Mouse (Mus musculus): ENCODE results near the gene Crocc.

Crocc gene

DNA sequence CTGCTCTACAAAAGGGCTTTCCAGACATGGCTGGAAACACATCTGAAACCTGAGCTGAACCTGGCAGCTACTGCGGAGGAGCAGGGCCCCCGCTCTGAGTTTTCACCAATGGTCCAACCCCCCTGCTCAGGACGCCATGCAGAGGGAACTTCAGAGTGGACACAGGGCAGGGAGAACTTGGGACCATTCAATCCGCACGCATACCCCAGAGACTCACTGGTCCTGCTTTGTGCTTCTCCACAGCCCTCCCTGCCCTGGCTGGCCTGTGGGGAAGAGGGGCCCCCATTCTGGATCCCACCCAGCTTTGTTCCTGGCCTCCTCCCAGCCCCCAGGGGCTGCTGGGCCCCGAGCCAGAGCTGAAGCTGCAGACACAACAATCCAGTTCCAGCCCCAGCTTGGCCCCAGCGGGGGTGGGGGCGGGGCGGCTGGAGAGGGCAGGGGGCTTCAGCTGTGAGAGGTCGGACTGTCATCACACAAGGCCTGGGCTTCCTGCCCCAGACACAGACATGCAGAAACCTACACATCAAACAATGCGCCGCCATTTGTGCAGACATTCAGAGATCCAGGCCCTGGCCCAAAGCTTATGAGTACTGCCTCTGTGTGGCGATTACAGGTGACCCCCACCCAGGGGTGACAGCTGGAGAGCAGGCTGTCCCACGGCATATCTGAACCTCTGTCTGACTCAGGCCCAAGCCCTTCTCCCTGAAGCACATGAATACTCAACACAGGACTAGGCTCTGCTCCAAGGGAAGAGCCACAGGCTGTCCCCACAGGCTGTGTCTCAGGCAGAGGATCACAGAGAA, 39.3 kb downstream of the Crocc start:
- in situ Hi-C loops (cut with MboI, MseI), result no loop called here

DNA sequence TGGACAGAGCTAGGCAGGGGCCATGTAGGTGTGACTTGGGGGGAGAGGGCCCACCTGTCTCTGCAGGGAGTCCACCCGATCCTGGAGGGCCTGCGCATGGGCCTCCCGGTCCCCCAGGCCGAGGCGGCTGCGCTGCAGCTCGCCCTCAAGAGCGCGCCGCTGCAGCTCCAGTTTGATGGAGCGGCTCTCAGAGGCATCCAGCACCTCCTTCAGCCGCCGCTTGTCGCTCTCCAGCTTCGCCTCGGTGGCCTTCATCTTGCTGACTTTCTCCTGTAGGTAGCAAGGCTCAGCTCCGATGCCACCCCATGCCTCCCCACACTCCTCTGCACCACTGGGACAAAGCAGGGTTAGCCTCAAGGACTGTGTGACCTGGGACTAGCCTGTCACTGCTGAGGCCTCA, 40.1 kb downstream of the Crocc start:
- in situ Hi-C loops (cut with MboI, MseI), result no loop called here

DNA sequence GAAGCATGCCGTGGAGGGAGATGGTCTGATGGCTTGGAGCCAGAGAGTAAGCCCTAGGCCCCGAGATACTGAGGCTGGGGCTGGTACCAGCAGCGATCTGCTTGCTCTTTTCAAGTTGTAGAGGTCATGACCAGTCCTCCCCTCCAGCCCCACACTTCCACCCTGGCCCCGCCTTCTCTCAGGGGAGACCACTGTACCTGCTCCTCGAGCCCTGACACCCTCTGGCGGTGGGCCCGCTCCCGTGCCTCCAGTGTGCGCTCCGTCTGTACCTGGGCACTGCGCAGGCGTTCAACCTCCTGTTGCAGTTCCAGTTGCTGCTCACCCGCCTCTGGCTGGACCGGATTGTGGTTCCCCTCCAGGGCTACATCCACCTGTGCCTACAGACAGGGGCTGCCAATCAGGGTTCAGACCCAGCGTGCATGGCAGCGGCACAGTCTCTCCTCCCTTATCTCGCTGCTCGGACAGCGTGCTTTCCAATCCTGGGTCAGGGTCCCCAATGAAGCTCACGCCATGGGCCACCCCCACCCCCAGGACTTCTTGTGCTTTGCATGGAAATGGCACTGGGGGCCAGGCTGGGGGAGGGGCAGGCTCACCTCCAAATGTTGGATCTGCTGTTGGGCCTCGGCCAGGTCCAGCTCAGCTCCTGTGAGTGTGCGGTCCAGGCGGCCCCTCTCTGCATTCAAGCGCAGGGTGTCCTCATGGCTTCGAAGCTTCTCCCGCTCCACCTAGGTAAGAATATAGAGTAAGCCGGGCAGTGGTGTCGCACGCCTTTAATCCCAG, 42.5 kb downstream of the Crocc start:
- in situ Hi-C loops (cut with MboI, MseI), result no loop called here

DNA sequence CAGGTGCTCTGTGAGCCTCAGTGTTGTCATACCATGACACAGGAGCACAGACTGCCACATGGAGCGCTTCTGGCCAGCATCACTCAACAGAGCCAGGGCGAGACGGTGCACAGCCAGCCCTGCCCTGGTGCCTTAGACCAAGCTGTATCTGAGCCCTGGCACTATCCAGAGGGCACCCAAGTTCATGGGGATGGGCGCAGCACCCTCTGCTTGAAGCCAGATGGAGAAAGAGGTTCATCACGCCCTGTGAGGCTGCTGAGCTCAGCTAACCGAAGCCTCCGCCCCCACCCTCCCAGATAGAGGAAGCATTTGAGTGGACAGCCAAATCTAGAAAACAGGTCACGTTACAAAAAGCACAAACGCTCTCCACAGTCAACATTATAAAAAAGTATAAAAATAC, 44.0 kb downstream of the Crocc start:
- in situ Hi-C loops (cut with MboI, MseI), result no loop called here

DNA sequence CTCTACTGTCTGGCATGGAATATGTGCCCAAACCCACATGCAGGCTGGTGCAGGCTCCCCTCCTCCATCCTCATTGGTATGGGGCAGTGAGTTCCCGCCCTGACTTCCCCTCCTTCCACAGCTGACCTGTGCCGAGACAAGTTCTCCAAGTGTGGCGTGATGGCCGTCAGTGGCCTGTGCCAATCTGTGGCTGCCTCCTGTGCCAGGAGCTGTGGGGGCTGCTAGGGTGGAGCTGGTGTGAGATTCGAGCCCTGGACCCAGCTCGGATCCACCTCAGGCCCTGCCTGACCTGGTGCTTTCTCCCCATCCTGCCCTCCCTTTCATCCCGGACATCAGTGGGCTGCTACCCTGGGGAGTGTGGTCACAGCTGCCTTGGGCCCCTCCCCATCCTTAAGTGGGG, 45.0 kb downstream of the Crocc start:
- in situ Hi-C loops (cut with MboI, MseI), result no loop called here

DNA sequence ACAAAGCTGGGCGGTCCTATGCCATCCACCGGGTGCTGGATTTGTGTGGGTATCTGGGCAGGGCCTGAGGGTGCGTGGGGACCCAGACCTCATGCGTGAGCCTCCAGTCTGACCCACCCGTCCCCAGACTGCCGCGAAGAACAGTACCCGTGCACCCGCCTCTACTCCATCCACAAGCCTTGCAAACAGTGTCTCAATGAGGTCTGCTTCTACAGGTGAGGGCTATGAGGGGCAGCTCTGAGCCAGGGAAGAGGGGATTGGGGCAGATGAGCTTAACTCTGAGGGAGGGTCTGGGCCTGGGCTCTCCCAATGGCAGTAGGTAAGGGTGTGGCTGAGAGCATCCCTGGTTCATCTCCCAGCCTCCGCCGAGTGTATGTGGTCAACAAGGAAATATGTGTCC, 45.5 kb downstream of the Crocc start:
- in situ Hi-C loops (cut with MboI, MseI), result no loop called here

DNA sequence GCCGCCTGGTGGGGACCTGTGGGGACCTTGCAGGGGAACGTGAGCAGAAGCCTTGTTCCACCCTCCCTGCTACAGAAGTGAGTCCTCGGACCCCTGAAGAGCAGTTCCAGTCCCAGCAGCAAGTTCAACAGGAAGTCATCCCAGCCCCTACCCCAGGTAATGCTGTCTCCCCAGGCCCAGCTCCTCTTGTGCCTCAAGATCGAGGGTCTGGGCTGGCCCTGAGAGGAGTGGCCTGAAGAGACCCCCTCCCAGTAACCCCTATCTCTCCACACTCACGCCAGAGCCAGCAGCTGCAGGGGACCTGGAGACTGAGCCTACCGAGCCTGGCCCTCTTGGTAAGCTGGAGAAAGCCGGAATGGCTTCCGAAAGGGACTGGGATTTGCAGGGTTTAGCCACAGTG, 46.2 kb downstream of the Crocc start:
- in situ Hi-C loops (cut with MboI, MseI), result no loop called here

DNA sequence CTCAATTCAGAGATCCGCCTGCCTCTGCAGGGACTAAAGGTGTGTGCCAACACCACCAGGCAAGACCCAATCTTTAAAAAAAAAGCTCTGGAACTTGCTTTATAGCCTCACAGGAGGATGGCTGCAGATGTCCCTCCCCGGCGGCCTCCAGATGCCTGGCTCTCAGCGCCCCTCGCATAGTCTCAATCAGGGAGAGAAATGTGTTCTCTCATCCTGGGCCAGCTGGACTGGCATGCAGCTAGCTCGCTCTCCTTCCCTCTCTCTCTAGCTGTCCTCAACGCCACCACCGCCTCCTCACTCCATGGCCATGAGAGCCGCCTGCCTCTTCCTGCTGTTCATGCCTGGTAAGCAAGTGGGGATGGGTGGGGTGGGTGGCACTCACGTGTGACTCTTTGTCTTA, 47.8 kb downstream of the Crocc start:
- in situ Hi-C loops (cut with MboI, MseI), result no loop called here

DNA sequence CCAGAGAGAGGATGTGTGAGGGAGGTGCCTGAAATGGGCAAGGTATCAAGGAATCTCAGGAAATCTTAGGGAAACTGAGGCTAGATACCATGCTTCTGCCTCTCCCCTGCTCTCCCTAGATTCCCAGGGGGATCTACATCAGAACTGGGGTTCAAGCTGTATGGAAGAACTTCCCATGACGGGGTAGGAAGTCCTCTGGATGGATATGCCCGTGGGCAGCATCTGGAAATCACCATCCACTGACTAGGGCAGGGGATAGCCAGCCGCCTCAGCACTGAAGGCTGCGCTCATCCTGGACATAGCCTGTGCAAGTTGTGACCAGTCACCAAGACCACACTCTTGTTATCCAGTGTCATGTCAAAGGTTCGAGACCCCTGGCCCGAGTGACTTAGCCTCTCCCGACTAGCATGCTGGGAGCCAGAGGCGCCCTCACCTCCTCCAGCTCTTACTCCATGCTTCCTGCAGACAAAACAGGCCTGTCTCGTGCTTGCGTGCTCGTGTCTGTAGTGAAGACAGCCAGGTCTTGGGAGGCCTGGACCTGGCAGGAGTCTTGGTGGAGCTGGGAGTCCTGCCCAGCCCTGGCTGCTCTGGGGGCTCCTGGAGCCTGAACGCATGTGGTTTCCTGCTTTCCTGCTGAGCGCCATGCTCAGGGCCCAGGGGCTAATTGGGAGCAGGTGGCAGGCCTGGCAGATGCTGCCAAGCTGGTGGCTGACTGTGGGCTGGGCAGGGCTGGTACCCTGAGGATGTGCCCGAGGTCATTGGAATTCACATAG, 48.6 kb downstream of the Crocc start:
- in situ Hi-C loops (cut with MboI, MseI), result no loop called here

DNA sequence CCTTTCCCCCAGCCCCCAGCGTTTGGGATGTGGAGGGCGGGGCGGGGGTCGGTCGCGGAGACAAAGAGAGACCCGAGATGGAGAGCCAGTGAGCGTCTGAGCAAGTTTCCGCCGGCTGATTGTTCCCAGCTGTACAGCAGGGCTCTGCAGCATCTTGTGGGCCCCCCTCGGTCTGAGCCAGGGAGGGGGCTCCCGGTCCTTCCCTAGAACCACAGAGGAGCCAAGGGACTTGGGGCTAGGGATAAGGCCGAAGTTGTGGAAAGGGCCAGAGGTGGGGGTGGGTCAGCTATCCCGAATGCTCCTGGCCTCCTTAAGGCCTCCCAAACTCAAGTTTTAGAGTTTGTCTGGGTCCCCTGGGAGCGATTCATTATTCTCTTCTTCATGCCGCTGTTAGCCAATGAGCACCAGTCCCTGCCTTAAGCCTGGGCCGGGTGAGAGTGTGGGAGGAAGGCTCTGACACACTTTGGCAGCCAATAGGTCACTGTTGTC, 49.4 kb downstream of the Crocc start:
- in situ Hi-C loops (cut with MboI, MseI), result no loop called here

DNA sequence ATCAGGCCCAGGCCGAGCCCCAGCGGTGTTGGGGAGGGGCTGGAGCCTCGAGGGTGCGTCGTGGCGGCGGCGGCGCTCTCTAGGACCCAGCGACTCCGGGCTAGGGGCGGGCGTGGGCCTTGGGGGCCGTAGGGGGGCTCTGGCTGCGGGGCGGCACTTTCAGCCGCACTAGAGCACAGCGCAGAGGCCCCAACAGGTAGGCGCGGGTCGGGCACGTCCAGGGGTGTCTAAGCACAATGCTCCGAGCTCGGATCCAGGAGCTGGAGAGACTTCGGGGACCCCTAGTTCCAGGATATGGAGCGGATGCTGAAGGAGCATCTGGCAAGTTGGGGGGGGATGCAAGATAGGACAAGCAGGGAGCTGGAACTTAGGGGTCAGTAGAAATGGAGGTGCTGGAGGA, 49.8 kb downstream of the Crocc start:
- in situ Hi-C loops (cut with MboI, MseI), result no loop called here

DNA sequence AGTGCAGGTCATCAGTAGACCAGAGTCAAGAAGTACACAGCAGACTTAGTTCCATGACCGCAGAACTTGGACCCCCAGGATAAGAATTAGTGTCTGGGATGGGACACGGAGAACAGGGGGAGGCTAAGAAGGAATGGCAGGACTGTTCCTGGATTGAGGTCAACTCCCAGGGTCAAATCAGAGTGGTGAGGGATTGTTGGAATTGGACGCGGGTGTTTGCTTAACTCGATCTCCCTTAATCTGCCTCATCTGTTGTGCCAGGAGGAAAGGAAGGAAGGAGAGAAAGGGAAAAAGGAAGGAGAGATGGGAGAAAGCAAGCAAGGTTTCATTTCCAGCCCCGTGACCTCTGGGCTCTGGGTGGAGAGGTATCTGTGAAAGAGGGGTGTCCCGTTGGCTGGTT, 50.2 kb downstream of the Crocc start, which contains the start of gene Mfap2:
Gene Mfap2 (plus strand): TSS at position 301 of the 400 bp plus-strand sequence.
- in situ Hi-C loops (cut with MboI, MseI), result no loop called here

DNA sequence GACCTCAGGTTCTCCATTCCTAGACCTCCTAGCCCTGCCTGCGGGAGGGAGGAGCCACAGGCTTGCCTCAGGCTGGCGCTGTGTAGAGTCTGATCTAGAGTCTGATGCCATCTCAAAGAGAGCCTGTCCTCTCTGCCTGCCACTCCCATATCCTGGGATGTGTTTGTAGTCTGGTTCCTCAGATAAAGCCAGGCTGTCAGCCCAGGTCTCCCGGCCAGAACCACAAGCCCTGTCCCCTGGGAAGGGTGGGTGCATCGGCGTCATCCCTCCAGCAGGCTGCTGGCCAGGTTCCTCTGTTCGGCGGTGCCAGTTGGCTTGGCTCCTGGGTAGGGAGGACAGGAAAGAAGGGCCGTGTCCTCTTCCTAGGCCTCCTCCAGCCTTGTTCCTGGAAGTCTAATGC, 52.3 kb downstream of the Crocc start:
- in situ Hi-C loops (cut with MboI, MseI), result no loop called here

DNA sequence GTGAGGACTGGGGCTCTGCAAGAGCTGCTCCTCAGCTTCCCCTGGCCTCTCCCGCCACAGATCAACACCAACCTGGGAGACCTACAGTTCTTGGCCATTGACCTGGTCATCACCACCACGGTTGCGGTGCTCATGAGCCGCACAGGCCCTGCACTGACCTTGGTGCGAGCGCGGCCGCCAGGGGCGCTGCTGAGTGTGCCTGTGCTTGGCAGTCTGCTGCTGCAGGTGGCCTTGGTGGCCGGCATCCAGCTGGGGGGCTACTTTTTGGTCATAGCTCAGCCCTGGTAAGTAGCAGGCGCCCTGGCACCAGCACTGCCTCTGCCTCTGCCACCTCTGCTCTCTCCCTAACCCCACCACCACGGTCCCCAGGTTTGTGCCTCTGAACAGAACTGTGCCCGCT, 54.4 kb downstream of the Crocc start:
- in situ Hi-C loops (cut with MboI, MseI), result no loop called here

DNA sequence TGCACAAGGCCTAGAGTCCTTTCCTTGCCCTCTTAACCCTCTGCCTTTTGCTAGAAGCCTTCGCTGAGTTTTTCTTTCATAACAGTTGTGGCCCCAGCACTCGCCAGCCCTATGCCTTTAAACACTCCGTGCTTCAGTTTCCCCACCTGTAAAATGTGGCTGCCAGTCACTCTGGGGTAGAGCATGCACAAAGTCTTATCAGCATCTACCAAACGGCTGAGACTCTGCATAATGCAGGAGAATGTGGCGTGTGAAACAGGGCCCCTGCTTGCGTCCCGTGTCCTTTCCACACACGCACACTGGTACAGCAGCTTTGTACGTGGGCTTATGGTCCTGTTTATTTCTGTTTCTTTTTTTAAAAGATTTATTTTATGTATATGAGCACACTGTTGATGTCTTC, 63.5 kb downstream of the Crocc start:
- in situ Hi-C loops (cut with MboI, MseI), result no loop called here

DNA sequence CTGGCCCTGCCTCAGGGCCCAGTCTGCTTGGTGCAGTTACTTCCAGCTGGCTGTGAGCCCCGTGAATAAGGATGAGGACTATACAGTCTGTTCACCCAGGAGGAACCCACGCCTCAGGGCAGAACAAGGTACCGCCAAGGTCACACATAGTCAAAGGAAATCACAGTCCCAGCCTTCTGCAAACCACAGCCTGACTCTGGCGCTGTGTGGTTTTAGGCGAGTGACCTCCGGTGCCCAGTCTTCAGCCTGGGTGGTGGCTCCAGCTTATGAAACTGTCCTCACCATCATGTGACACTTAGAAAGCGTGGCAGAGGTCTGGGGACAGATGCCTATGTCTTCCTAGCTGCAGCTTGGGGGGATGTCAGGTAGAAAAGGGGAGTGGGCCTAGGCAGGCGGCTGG, 64.5 kb downstream of the Crocc start:
- in situ Hi-C loops (cut with MboI, MseI), result no loop called here

DNA sequence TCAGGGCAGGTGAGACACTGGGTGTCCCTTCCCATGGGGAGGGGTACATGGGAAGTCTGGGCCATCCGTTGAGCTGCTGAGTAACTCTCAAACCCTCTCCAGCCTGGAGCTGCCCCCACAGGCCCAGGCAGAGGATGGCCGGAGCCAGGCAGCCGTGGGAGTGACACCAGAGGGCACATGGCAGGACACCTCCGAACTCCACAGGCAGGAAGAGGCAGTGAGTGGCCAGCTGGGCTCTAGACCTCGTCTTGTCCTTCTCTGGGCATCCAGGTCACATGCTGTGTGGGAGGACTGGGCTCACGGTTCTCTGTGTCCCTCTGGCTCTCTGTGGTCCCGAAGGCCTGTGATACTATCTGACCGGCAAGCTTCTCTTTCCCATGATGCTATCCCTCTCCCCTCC, 66.5 kb downstream of the Crocc start:
- in situ Hi-C loops (cut with MboI, MseI), result no loop called here

DNA sequence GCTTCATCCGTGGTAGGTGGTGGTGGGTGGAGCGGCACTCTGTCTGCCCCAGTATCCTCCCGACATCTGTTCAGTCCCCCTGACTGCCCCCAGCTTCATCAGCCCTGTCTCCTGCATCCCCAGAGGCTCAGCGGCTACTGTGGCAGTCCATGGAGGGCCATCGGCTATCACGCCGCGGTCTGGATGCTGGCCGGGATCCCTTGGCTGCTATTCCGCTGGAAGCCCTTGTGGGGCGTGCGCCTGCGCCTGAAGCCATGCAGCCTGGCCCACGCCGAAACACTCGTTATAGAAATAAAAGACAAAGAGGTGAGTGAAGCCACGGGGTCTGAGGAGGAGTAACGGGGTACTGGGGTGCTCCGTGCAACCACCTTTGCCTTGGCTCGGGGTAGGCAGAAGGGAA, 68.1 kb downstream of the Crocc start:
- in situ Hi-C loops (cut with MboI, MseI), result no loop called here

DNA sequence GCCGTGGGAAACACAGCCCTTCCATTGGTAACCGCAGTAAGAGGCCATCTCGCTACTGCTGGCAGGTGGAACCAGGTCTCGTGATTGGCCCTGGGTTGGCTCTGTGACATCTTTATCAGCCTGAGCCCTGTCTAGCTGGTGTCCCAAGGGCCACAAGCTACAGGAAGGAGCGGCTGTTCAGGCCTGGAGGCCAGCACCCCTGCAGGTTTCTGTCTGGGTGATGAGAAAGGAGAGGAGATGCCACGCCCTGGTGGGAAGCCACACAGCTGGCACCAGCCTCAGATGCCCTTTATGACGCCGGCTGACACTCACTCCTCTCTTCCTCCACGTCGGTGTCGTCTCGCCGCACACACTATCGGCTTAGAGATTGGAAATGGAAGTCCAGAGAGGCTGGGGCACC, 70.9 kb downstream of the Crocc start:
- in situ Hi-C loops (cut with MboI, MseI), result no loop called here

DNA sequence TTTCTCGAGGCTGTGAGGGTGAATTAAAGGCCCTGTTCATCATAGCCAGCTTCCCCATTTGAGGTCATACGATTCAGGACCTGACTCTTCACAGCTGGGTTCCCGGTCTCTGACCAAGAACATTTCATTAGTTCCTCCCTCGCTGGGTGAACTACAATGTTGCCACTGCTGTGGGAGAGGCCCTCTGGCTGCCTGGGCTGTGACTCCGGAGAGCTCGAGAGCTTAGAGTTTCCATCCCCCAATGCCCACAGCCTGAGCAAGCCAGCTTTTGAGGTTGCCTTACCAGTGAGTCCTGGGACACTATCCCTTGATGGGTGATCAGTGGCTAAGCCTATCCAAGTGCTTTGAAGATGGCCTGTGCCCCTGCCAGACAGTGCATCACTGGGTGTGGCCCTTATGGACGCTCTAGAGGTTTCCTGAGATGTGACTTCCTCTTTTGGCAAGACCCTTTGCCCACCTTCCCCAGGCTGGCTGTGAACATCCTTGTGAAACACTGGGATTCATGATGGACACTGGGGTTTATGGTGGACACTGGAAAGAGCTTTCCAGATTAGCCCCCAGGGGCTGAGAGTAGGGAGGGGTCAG, 71.6 kb downstream of the Crocc start:
- in situ Hi-C loops (cut with MboI, MseI), result no loop called here

DNA sequence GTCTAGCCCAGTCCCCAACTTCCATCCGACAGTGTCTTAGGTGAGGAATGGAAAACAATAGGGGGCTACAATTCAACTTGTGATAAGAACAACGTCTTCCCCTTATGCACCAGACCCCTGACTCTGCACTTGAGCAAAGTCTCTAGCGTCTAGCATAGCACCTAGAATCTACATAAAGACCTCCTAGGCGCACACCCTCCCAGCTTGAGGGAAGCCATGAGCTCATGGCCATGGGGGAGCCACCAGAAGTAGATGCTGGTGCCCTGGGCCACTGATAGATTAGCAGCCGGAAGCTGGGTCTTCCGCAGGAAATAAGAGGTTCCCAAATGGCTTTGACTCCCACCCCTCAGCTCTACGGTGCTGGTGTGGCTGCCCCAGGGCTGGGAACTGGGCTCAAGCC, 72.9 kb downstream of the Crocc start:
- in situ Hi-C loops (cut with MboI, MseI), result no loop called here

Measured in regulatory T cell (primary cell).